Mouse (Mus musculus) CH12.LX (cell line): Measurements from ENCODE around the gene P4ha2. TPM values are rescaled to one million over a fixed set of nuclear protein-coding genes. Genes with fewer than 3 reads are reported as not detected.

ENCODE experiments used
- DNase-seq: peaks from one replicate; pipeline ENCODE4 v3.0.0-alpha.2; 2013; ENCODE audit errors: extremely low read depth
- H3K27ac ChIP-seq: 2 replicates; pipeline ENCODE4 v1.5.1; 2012; ENCODE audit warnings: low read depth, mild to moderate bottlenecking, control low read depth, moderate library complexity; ENCODE audit not compliant: insufficient read depth
- H3K27me3 ChIP-seq: replicated peaks from 2 replicates; pipeline ENCODE3; 2012; ENCODE audit warnings: inconsistent platforms
- H3K36me3 ChIP-seq, 2 experiments: replicated peaks in 1 of 2; 2 replicates each; pipeline versions ENCODE3 to v1.6.1; 2012; ENCODE audit warnings: inconsistent platforms in 1 of 2, low read length in 1 of 2, mild to moderate bottlenecking in 1 of 2, mixed read lengths in 1 of 2, moderate library complexity in 1 of 2; ENCODE audit not compliant: control insufficient read depth in 1 of 2, insufficient read depth in 1 of 2
- H3K4me1 ChIP-seq, 2 experiments: 2 replicates each; pipeline ENCODE4 v1.6.1; 2012; ENCODE audit warnings: inconsistent platforms in 1 of 2, moderate library complexity in 1 of 2; ENCODE audit not compliant: insufficient read depth in 2 of 2, control insufficient read depth in 1 of 2
- H3K4me2 ChIP-seq: 2 replicates; pipeline ENCODE4 v1.6.1; 2012; ENCODE audit warnings: low read depth, mild to moderate bottlenecking, control low read depth; ENCODE audit not compliant: poor library complexity, insufficient read depth, severe bottlenecking
- H3K4me3 ChIP-seq, 3 experiments: fragments of 150-350 bp in 1 of 3; sonication (generic) in 1 of 3; replicated peaks in 1 of 3; 2 replicates each; pipeline versions ENCODE3 to v1.5.1; 2011 to 2012; ENCODE audit warnings: low read depth in 2 of 3, low read length in 2 of 3, mild to moderate bottlenecking in 2 of 3, moderate library complexity in 2 of 3, control low read depth in 1 of 3, improper control_type of control experiment in 1 of 3, inconsistent platforms in 1 of 3, mixed read lengths in 1 of 3; ENCODE audit not compliant: poor library complexity in 1 of 3
- H3K79me2 ChIP-seq: replicated peaks from 2 replicates; pipeline ENCODE4 v1.6.1; 2012; ENCODE audit warnings: mild to moderate bottlenecking, moderate library complexity; ENCODE audit not compliant: control insufficient read depth, poor library complexity, insufficient read depth, severe bottlenecking; ENCODE audit errors: extremely low read depth
- H3K9ac ChIP-seq: 2 replicates; pipeline ENCODE4 v1.6.1; 2012; ENCODE audit warnings: low read depth, mild to moderate bottlenecking, control low read depth, moderate library complexity; ENCODE audit not compliant: insufficient read depth
- H3K9me3 ChIP-seq: replicated peaks from 2 replicates; pipeline ENCODE3; 2012; ENCODE audit warnings: low read length, inconsistent platforms, mixed read lengths
- BHLHE40 ChIP-seq: IDR thresholded peaks from 2 replicates; pipeline ENCODE4 v1.6.1; 2011; ENCODE audit warnings: mild to moderate bottlenecking, low read depth, low read length, improper control_type of control experiment
- CHD1 ChIP-seq: IDR thresholded peaks from 2 replicates; pipeline ENCODE4 v1.6.1; 2012; ENCODE audit warnings: low read depth, low read length, improper control_type of control experiment, inconsistent platforms
- E2F4 ChIP-seq: IDR thresholded peaks from 2 replicates; pipeline ENCODE4 v1.6.1; 2011; ENCODE audit warnings: low read depth, low read length, improper control_type of control experiment; ENCODE audit not compliant: insufficient replicate concordance
- EP300 ChIP-seq: IDR thresholded peaks from 2 replicates; pipeline ENCODE4 v1.6.1; 2011; ENCODE audit warnings: low read length, improper control_type of control experiment
- ETS1 ChIP-seq: conservative IDR thresholded peaks from 2 replicates; pipeline ENCODE4 v1.6.1; 2012; ENCODE audit warnings: low read depth, mild to moderate bottlenecking, inconsistent platforms, low read length, improper control_type of control experiment, moderate library complexity
- GABPA ChIP-seq: IDR thresholded peaks from 2 replicates; pipeline ENCODE4 v1.6.1; 2012; ENCODE audit warnings: low read depth, low read length, improper control_type of control experiment, inconsistent platforms; ENCODE audit not compliant: insufficient replicate concordance
- HCFC1 ChIP-seq: IDR thresholded peaks from 2 replicates; pipeline ENCODE4 v1.6.1; 2012; ENCODE audit warnings: low read depth, mild to moderate bottlenecking, inconsistent platforms, low read length, improper control_type of control experiment
- JUN ChIP-seq: IDR thresholded peaks from 2 replicates; pipeline ENCODE4 v1.6.1; 2011; ENCODE audit warnings: low read depth, mild to moderate bottlenecking, low read length, improper control_type of control experiment, moderate library complexity; ENCODE audit not compliant: insufficient read depth
- JUND ChIP-seq: conservative IDR thresholded peaks from 2 replicates; pipeline ENCODE4 v1.6.1; 2011; ENCODE audit warnings: low read depth, low read length, improper control_type of control experiment
- KAT2A ChIP-seq: IDR thresholded peaks from 2 replicates; pipeline ENCODE4 v1.6.1; 2012; ENCODE audit warnings: low read length, improper control_type of control experiment, inconsistent platforms; ENCODE audit not compliant: insufficient replicate concordance
- MAX ChIP-seq: IDR thresholded peaks from 2 replicates; pipeline ENCODE4 v1.6.1; 2011; ENCODE audit warnings: low read length, improper control_type of control experiment
- MAZ ChIP-seq: IDR thresholded peaks from 2 replicates; pipeline ENCODE4 v1.6.1; 2012; ENCODE audit warnings: low read depth, mild to moderate bottlenecking, inconsistent platforms, low read length, improper control_type of control experiment, moderate library complexity
- MEF2A ChIP-seq: IDR thresholded peaks from 2 replicates; pipeline ENCODE4 v1.6.1; 2014; ENCODE audit warnings: low read depth, mild to moderate bottlenecking, inconsistent platforms, low read length, improper control_type of control experiment, borderline replicate concordance
- POLR2A ChIP-seq: IDR thresholded peaks from 2 replicates; pipeline ENCODE4 v1.6.1; 2011; ENCODE audit warnings: low read depth, mild to moderate bottlenecking, improper control_type of control experiment, low read length
- POLR2AphosphoS2 ChIP-seq: IDR thresholded peaks from 2 replicates; pipeline ENCODE4 v1.6.1; 2011; ENCODE audit warnings: low read depth, low read length, improper control_type of control experiment
- RCOR1 ChIP-seq: conservative IDR thresholded peaks from 2 replicates; pipeline ENCODE4 v1.6.1; 2012; ENCODE audit warnings: low read depth, mild to moderate bottlenecking, inconsistent platforms, low read length, improper control_type of control experiment
- SIN3A ChIP-seq: IDR thresholded peaks from 2 replicates; pipeline ENCODE4 v1.6.1; 2012; ENCODE audit warnings: low read length, improper control_type of control experiment, inconsistent platforms
- SMC3 ChIP-seq: IDR thresholded peaks from 2 replicates; pipeline ENCODE4 v1.6.1; 2011; ENCODE audit warnings: low read depth, low read length, improper control_type of control experiment
- TBP ChIP-seq: conservative IDR thresholded peaks from 2 replicates; pipeline ENCODE4 v1.6.1; 2011; ENCODE audit warnings: low read depth, low read length, improper control_type of control experiment
- TCF12 ChIP-seq: IDR thresholded peaks from 2 replicates; pipeline ENCODE4 v1.6.1; 2014; ENCODE audit warnings: low read depth, mild to moderate bottlenecking, inconsistent platforms, low read length, improper control_type of control experiment
- UBTF ChIP-seq: IDR thresholded peaks from 2 replicates; pipeline ENCODE4 v1.6.1; 2012; ENCODE audit warnings: low read depth, mild to moderate bottlenecking, inconsistent platforms, low read length, improper control_type of control experiment, moderate library complexity
- USF1 ChIP-seq: IDR thresholded peaks from 2 replicates; pipeline ENCODE4 v1.6.1; 2014; ENCODE audit warnings: low read depth, mild to moderate bottlenecking, inconsistent platforms, low read length, improper control_type of control experiment
- ZC3H11A ChIP-seq: IDR thresholded peaks from 2 replicates; pipeline ENCODE4 v1.6.1; 2012; ENCODE audit warnings: low read depth, mild to moderate bottlenecking, inconsistent platforms, low read length, improper control_type of control experiment
- ZKSCAN1 ChIP-seq: IDR thresholded peaks from 2 replicates; pipeline ENCODE4 v1.6.1; 2012; ENCODE audit warnings: low read depth, inconsistent platforms, low read length, improper control_type of control experiment, borderline replicate concordance
- ZNF384 ChIP-seq: IDR thresholded peaks from 2 replicates; pipeline ENCODE4 v1.6.1; 2012; ENCODE audit warnings: low read depth, low read length, improper control_type of control experiment, inconsistent platforms
- dilution Hi-C: fragments of 300-500 bp; cut with MboI; formaldehyde crosslinking; loops from 2 replicates; pipeline ENCODE4 v1.14.3; 2020; ENCODE audit warnings: low sequenced_read_pairs; ENCODE audit not compliant: extremely low pct_unique_long_range_greater_than_20kb, extremely low pct_ligation_motif_present
- in situ Hi-C: fragments of 300-500 bp; cut with MboI; formaldehyde crosslinking; loops from 3 replicates; pipeline ENCODE4 v1.14.3; 2019; ENCODE audit warnings: low sequenced_read_pairs, low pct_ligation_motif_present, low pct_unique_long_range_greater_than_20kb, mixed read lengths
- polyA plus RNA-seq: library from polyadenylated mRNA; unstranded; fragments of >175 nt; gene quantifications from 2 replicates; pipeline ENCODE4 v1.2.1, GENCODE M21; 2012; ENCODE audit warnings: low read depth; ENCODE audit not compliant: insufficient read length
- total RNA-seq, 2 experiments: library from RNA; depleted of rRNA; stranded (reverse); fragments of 300-350 nt in 1 of 2; fragments of >200 nt in 1 of 2; gene quantifications; 2 replicates each; pipeline ENCODE4 v1.2.3; 2012 to 2014

Gene P4ha2
- total and polyA plus RNA-seq, 3 experiments: 3.6 to 10.0 (median 7.9) TPM

DNA sequence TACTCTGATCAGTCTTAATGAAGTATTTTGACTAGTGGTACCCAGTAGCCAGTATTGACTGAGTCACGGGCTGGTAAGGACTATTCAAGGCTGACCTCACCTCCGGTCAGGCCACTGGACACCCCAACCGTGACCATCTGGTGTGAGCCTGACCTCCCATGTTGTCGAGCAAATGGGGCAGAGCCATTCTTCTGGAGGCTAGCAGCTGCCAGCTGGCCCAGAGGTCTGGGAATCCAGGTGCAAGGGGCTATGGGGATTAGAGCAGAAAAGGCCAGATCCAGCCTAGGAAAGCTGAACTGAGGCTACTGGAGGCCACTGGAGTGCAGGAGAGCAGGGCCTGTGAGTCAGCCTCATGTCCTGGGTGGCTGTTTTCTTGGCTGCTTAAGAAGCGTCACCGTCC lies 24.5 kb upstream of the P4ha2 start:
- Histone ChIP-seq H3K4me2 (no peak overlapping the region), H3K27me3 (peaks cover 12% of the 10 kb centered on the region), H3K27ac (no peak overlapping the region), H3K79me2 (no peaks in the 10 kb centered on the region), H3K4me1 (peaks cover 10 to 18% of the 10 kb centered on the region in 2 experiments), H3K9ac (no peak overlapping the region), H3K9me3 (peaks cover 3% of the 10 kb centered on the region), H3K4me3 (no peak overlapping the region), H3K36me3 (no peaks in the 10 kb centered on the region)
- no peak for DNase-seq
- in situ Hi-C loops (no loop called here), dilution Hi-C loops (no loop called here)
- no peak for TF ChIP-seq ETS1
- no peak for TF ChIP-seq JUN
- TF ChIP-seq EP300: no peak
- TF ChIP-seq USF1: no peak
- no peak for TF ChIP-seq RCOR1
- TF ChIP-seq MAZ: no peak
- no peak for TF ChIP-seq TBP
- TF ChIP-seq MEF2A: no peak
- TF ChIP-seq BHLHE40: no peak
- no peak for TF ChIP-seq ZNF384
- no peak for TF ChIP-seq GABPA
- no peak for TF ChIP-seq E2F4
- TF ChIP-seq SMC3: no peak
- TF ChIP-seq POLR2A: no peak
- TF ChIP-seq UBTF: no peak
- TF ChIP-seq KAT2A: no peak
- TF ChIP-seq POLR2AphosphoS2: no peak
- no peak for TF ChIP-seq JUND

DNA sequence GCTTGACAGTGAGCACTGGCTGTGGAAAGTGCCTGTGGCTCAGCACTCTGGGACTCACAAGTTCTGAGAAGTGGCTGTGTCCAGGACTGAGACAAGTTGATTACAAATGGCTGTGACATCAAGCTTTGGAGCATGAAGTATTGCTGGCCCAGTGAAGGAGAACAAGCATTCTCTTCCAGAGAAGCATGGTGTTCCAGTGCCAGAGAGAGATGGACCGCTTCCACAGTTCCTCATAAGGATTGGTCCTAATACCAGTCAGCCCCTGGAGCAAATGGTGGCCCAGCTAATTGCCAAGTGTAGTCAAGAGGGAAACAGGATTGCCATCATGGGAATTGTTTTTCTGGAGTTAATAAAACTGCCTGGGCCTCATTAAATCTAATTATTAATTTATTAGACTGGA lies 23.8 kb upstream of the P4ha2 start:
- Histone ChIP-seq H3K9me3 (peaks cover 3% of the 10 kb centered on the region), H3K36me3 (no peaks in the 10 kb centered on the region), H3K27ac (no peak overlapping the region), H3K4me2 (no peak overlapping the region), H3K79me2 (no peaks in the 10 kb centered on the region), H3K4me1 (peaks cover 10 to 18% of the 10 kb centered on the region in 2 experiments), H3K4me3 (no peak overlapping the region), H3K27me3 (peaks cover 13% of the 10 kb centered on the region), H3K9ac (no peak overlapping the region)
- dilution Hi-C loops: no loop called here
- DNase-seq: no peak
- in situ Hi-C loops: no loop called here
- TF ChIP-seq HCFC1: no peak
- TF ChIP-seq TCF12: no peak
- TF ChIP-seq MAX: no peak
- TF ChIP-seq BHLHE40: no peak
- no peak for TF ChIP-seq SIN3A
- TF ChIP-seq CHD1: no peak
- TF ChIP-seq ZKSCAN1: no peak
- no peak for TF ChIP-seq UBTF
- no peak for TF ChIP-seq ZC3H11A
- no peak for TF ChIP-seq ZNF384
- TF ChIP-seq SMC3: no peak
- TF ChIP-seq POLR2A: no peak
- TF ChIP-seq POLR2AphosphoS2: no peak
